Mouse (Mus musculus) cerebellum, adult 11-12 months (tissue): ENCODE data around the gene Sugp2.

Experiments
- DNase-seq: peaks from one replicate; pipeline ENCODE4 v3.0.0; 2022

The Sugp2 gene

GRCm38 (mm10) chr8:70222041-70222440 is 12.0 kb upstream of the Sugp2 start:
- no peak for DNase-seq

- DNase-seq = no peak
Measured at GRCm38 (mm10) chr8:70223341-70223740, 10.7 kb upstream of the Sugp2 start.

- DNase-seq = no peak
Measured at GRCm38 (mm10) chr8:70227997-70228396, 6.0 kb upstream of the Sugp2 start.

GRCm38 (mm10) chr8:70230837-70231236 is 3.2 kb upstream of the Sugp2 start:
- no peak for DNase-seq

GRCm38 (mm10) chr8:70233606-70234005 is 420 bp upstream of the Sugp2 start:
- no peak for DNase-seq

GRCm38 (mm10) chr8:70234781-70235128 is 729 bp downstream of the Sugp2 start:
- DNase-seq = no peak

GRCm38 (mm10) chr8:70237842-70238241 is 3.8 kb downstream of the Sugp2 start:
- no peak for DNase-seq

- no peak for DNase-seq
Measured at GRCm38 (mm10) chr8:70240642-70241041, 6.6 kb downstream of the Sugp2 start.

- DNase-seq = no peak
Measured at GRCm38 (mm10) chr8:70246622-70247021, 12.6 kb downstream of the Sugp2 start.

GRCm38 (mm10) chr8:70247841-70248240 is 13.8 kb downstream of the Sugp2 start:
- DNase-seq = no peak

GRCm38 (mm10) chr8:70254628-70255027 is 20.6 kb downstream of the Sugp2 start:
- DNase-seq = no peak

- DNase-seq = peak; percentile 73
Measured at GRCm38 (mm10) chr8:70257456-70257855, 23.4 kb downstream of the Sugp2 start.

- no peak for DNase-seq
Measured at GRCm38 (mm10) chr8:70258600-70258999, 24.6 kb downstream of the Sugp2 start.

- DNase-seq = no peak
Measured at GRCm38 (mm10) chr8:70259043-70259442, 25.0 kb downstream of the Sugp2 start.

- DNase-seq = no peak
Measured at GRCm38 (mm10) chr8:70267674-70268073, 33.6 kb downstream of the Sugp2 start.

- DNase-seq = peak; percentile 29
Measured at GRCm38 (mm10) chr8:70268311-70268710, 34.3 kb downstream of the Sugp2 start.

- no peak for DNase-seq
Measured at GRCm38 (mm10) chr8:70268799-70269565, 35.0 kb downstream of the Sugp2 start.

- DNase-seq = no peak
Measured at GRCm38 (mm10) chr8:70272949-70273348, 38.9 kb downstream of the Sugp2 start.

- no peak for DNase-seq
Measured at GRCm38 (mm10) chr8:70274350-70274749, 40.3 kb downstream of the Sugp2 start.

- no peak for DNase-seq
Measured at GRCm38 (mm10) chr8:70276476-70276875, 42.5 kb downstream of the Sugp2 start.

- DNase-seq = no peak
Measured at GRCm38 (mm10) chr8:70278175-70278574, 44.1 kb downstream of the Sugp2 start.

- peak; percentile 41 for DNase-seq
Measured at GRCm38 (mm10) chr8:70279266-70279665, 45.2 kb downstream of the Sugp2 start.

GRCm38 (mm10) chr8:70281001-70281400 is 47.0 kb downstream of the Sugp2 start:
- no peak for DNase-seq

- peak; percentile 60 for DNase-seq
Measured at GRCm38 (mm10) chr8:70282603-70283135, 48.6 kb downstream of the Sugp2 start, which contains the start of gene Homer3. Gene Homer3, plus strand, starts transcription at chr8:70282827.
